Mouse (Mus musculus) erythroblast, embryonic 14.5 days (primary cell): ENCODE results near the gene Defb48.

ENCODE experiments used
- GATA1 ChIP-seq: IDR thresholded peaks from 2 replicates; pipeline ENCODE4 v1.6.1; 2012; ENCODE audit warnings: low read length, inconsistent platforms, mixed read lengths
- TAL1 ChIP-seq: IDR thresholded peaks from 3 replicates; pipeline ENCODE4 v1.6.1; 2012; ENCODE audit warnings: low read length, inconsistent platforms, mixed read lengths

- TF ChIP-seq GATA1 (no peak), TAL1 (no peak)
These were observed 36.3 kb upstream of the Defb48 start for GRCm38 (mm10) chr14:63020524-63021156.
